Mouse (Mus musculus): ENCODE data around the gene Uspl1. TPM values are rescaled to one million over a fixed set of nuclear protein-coding genes. Genes with fewer than 3 reads are reported as not detected.

Gene Uspl1
- polyA plus RNA-seq, 1 experiment from 2014 or later = 74.9 TPM

GRCm38 (mm10) chr5:149228700-149229618 is 44.8 kb downstream of the Uspl1 start:
- Histone ChIP-seq H3K36me3 (ENCODE audit: control insufficient read depth, insufficient read depth, low read length) (no peaks in the 10 kb centered on the region), H3K4me2 (ENCODE audit: low read depth, low read length, severe bottlenecking) (peak overlapping the region; percentile 46), H3K9me3 (ENCODE audit: control insufficient read depth, low read length) (no peaks in the 10 kb centered on the region), H3K27ac (ENCODE audit: low read depth, low read length) (peak overlapping the region; percentile 51), H3K9ac (ENCODE audit: low read length) (peak overlapping the region; percentile 62), H3K4me1 (replicated peaks; ENCODE audit: control insufficient read depth, insufficient read depth, low read length) (no peaks in the 10 kb centered on the region), H3K4me3 (ENCODE audit: low read depth, low read length) (peak overlapping the region; percentile 50), H3K27me3 (ENCODE audit: control insufficient read depth, insufficient read depth, low read length) (no peaks in the 10 kb centered on the region)
- WGBS = 3% methylated on average over 55 of the region's 55 CpGs
- ATAC-seq (replicated peaks; ENCODE audit: low FRiP score) (peak; percentile 100), DNase-seq (ENCODE audit: low spot score) (peak; percentile 99)

GRCm38 (mm10) chr5:149229619-149230339 is 45.6 kb downstream of the Uspl1 start:
- ATAC-seq (replicated peaks; ENCODE audit: low FRiP score) = peak; percentile 40
- Histone ChIP-seq H3K9me3 (ENCODE audit: control insufficient read depth, low read length) (no peaks in the 10 kb centered on the region), H3K9ac (ENCODE audit: low read length) (peak overlapping the region; percentile 62), H3K36me3 (ENCODE audit: control insufficient read depth, insufficient read depth, low read length) (no peaks in the 10 kb centered on the region), H3K4me2 (ENCODE audit: low read depth, low read length, severe bottlenecking) (peak overlapping the region; percentile 38; the same call in 1 of the 2 replicates), H3K27me3 (ENCODE audit: control insufficient read depth, insufficient read depth, low read length) (no peaks in the 10 kb centered on the region), H3K4me3 (ENCODE audit: low read depth, low read length) (peak overlapping the region; percentile 50), H3K27ac (ENCODE audit: low read depth, low read length) (peak overlapping the region; percentile 51), H3K4me1 (replicated peaks; ENCODE audit: control insufficient read depth, insufficient read depth, low read length) (no peaks in the 10 kb centered on the region)
- DNase-seq (ENCODE audit: low spot score) = no peak
- 73% methylated on average over 18 of the region's 18 CpGs for WGBS

- Histone ChIP-seq H3K36me3 (ENCODE audit: control insufficient read depth, insufficient read depth, low read length) (no peaks in the 10 kb centered on the region), H3K27me3 (ENCODE audit: control insufficient read depth, insufficient read depth, low read length) (no peaks in the 10 kb centered on the region), H3K4me3 (ENCODE audit: low read depth, low read length) (no peak overlapping the region), H3K9ac (ENCODE audit: low read length) (no peak overlapping the region), H3K4me1 (replicated peaks; ENCODE audit: control insufficient read depth, insufficient read depth, low read length) (no peaks in the 10 kb centered on the region), H3K27ac (ENCODE audit: low read depth, low read length) (no peak overlapping the region), H3K9me3 (ENCODE audit: control insufficient read depth, low read length) (no peaks in the 10 kb centered on the region), H3K4me2 (ENCODE audit: low read depth, low read length, severe bottlenecking) (no peak overlapping the region)
- 89% methylated on average over 7 of the region's 7 CpGs for whole genome bisulfite sequencing
- DNase-seq (ENCODE audit: low spot score) (no peak), ATAC-seq (replicated peaks; ENCODE audit: low FRiP score) (no peak)
Observed at GRCm38 (mm10) chr5:149235002-149235401, 50.9 kb downstream of the Uspl1 start.

- Histone ChIP-seq H3K9me3 (ENCODE audit: control insufficient read depth, low read length) (no peaks in the 10 kb centered on the region), H3K4me2 (ENCODE audit: low read depth, low read length, severe bottlenecking) (no peak overlapping the region), H3K9ac (ENCODE audit: low read length) (no peak overlapping the region), H3K4me1 (replicated peaks; ENCODE audit: control insufficient read depth, insufficient read depth, low read length) (no peaks in the 10 kb centered on the region), H3K36me3 (ENCODE audit: control insufficient read depth, insufficient read depth, low read length) (no peaks in the 10 kb centered on the region), H3K27me3 (ENCODE audit: control insufficient read depth, insufficient read depth, low read length) (no peaks in the 10 kb centered on the region), H3K4me3 (ENCODE audit: low read depth, low read length) (no peak overlapping the region), H3K27ac (ENCODE audit: low read depth, low read length) (no peak overlapping the region)
- ATAC-seq (replicated peaks; ENCODE audit: low FRiP score) (no peak), DNase-seq (ENCODE audit: low spot score) (no peak)
- WGBS = 90% methylated on average over 24 of the region's 24 CpGs
Observed at GRCm38 (mm10) chr5:149237221-149237950, 53.2 kb downstream of the Uspl1 start.

- Histone ChIP-seq H3K9me3 (ENCODE audit: control insufficient read depth, low read length) (no peaks in the 10 kb centered on the region), H3K36me3 (ENCODE audit: control insufficient read depth, insufficient read depth, low read length) (no peaks in the 10 kb centered on the region), H3K4me3 (ENCODE audit: low read depth, low read length) (no peak overlapping the region), H3K27me3 (ENCODE audit: control insufficient read depth, insufficient read depth, low read length) (no peaks in the 10 kb centered on the region), H3K27ac (ENCODE audit: low read depth, low read length) (no peak overlapping the region), H3K4me2 (ENCODE audit: low read depth, low read length, severe bottlenecking) (no peak overlapping the region), H3K4me1 (replicated peaks; ENCODE audit: control insufficient read depth, insufficient read depth, low read length) (no peaks in the 10 kb centered on the region; the same call in 1 of the 2 replicates), H3K9ac (ENCODE audit: low read length) (no peak overlapping the region)
- DNase-seq (ENCODE audit: low spot score) (no peak), ATAC-seq (replicated peaks; ENCODE audit: low FRiP score) (no peak)
- WGBS = 90% methylated on average over 5 of the region's 5 CpGs
Observed at GRCm38 (mm10) chr5:149242467-149242866, 58.3 kb downstream of the Uspl1 start.

GRCm38 (mm10) chr5:149243053-149243452 is 58.9 kb downstream of the Uspl1 start:
- no peak for DNase-seq (ENCODE audit: low spot score)
- H3K9me3 ChIP-seq (ENCODE audit: control insufficient read depth, low read length) = no peaks in the 10 kb centered on the region
- no peaks in the 10 kb centered on the region for H3K27me3 ChIP-seq (ENCODE audit: control insufficient read depth, insufficient read depth, low read length)
- no peak for ATAC-seq (replicated peaks; ENCODE audit: low FRiP score)
- H3K4me2 ChIP-seq (ENCODE audit: low read depth, low read length, severe bottlenecking) = no peak overlapping the region
- 30% methylated on average over 5 of the region's 5 CpGs for WGBS
- H3K4me1 ChIP-seq (replicated peaks; ENCODE audit: control insufficient read depth, insufficient read depth, low read length) = no peaks in the 10 kb centered on the region; the same call in 1 of the 2 replicates
- no peaks in the 10 kb centered on the region for H3K36me3 ChIP-seq (ENCODE audit: control insufficient read depth, insufficient read depth, low read length)
- no peak overlapping the region for H3K27ac ChIP-seq (ENCODE audit: low read depth, low read length)
- H3K4me3 ChIP-seq (ENCODE audit: low read depth, low read length) = no peak overlapping the region
- no peak overlapping the region for H3K9ac ChIP-seq (ENCODE audit: low read length)

- Histone ChIP-seq H3K27ac (ENCODE audit: low read depth, low read length) (no peak overlapping the region), H3K4me3 (ENCODE audit: low read depth, low read length) (no peak overlapping the region), H3K9ac (ENCODE audit: low read length) (peak overlapping the region; percentile 29; the same call in 1 of the 2 replicates), H3K9me3 (ENCODE audit: control insufficient read depth, low read length) (no peaks in the 10 kb centered on the region), H3K4me2 (ENCODE audit: low read depth, low read length, severe bottlenecking) (peak overlapping the region; percentile 24; the same call in 1 of the 2 replicates), H3K4me1 (replicated peaks; ENCODE audit: control insufficient read depth, insufficient read depth, low read length) (no peaks in the 10 kb centered on the region; the same call in 1 of the 2 replicates), H3K27me3 (ENCODE audit: control insufficient read depth, insufficient read depth, low read length) (no peaks in the 10 kb centered on the region), H3K36me3 (ENCODE audit: control insufficient read depth, insufficient read depth, low read length) (no peaks in the 10 kb centered on the region)
- DNase-seq (ENCODE audit: low spot score) (no peak), ATAC-seq (replicated peaks; ENCODE audit: low FRiP score) (no peak)
- WGBS = 66% methylated on average over 9 of the region's 9 CpGs
Observed at GRCm38 (mm10) chr5:149245391-149245964, 61.3 kb downstream of the Uspl1 start.

Measured in forebrain, embryonic 11.5 days (tissue).